Mouse (Mus musculus) midbrain, embryonic 14.5 days (tissue): Measurements from ENCODE around the gene Etnk1. TPM values are rescaled to one million over a fixed set of nuclear protein-coding genes. Genes with fewer than 3 reads are reported as not detected.
A peak's percentile ranks its signal among the peaks of the same experiment; 100 is the strongest.

Experiments
- ATAC-seq: fragments of 200-750 bp; cut with Nextera tagmentation; 2 replicates; pipeline ENCODE4 v1.8.0; 2017; ENCODE audit warnings: moderate number of reproducible peaks, moderate library complexity; ENCODE audit not compliant: low FRiP score, low TSS enrichment
- DNase-seq: peaks from one replicate; pipeline ENCODE4 v3.0.0-alpha.2; 2015
- H3K27ac ChIP-seq: fragments of 300-500 bp; sonication (generic); replicated peaks from 2 replicates; pipeline ENCODE4 v1.5.1; 2014; ENCODE audit warnings: mild to moderate bottlenecking, low read depth, low read length, moderate library complexity
- H3K27me3 ChIP-seq: fragments of 300-500 bp; sonication (generic); 2 replicates; pipeline ENCODE4 v1.6.1; 2014; ENCODE audit warnings: low read length, control low read depth, mixed read lengths; ENCODE audit not compliant: control insufficient read depth, insufficient read depth
- H3K36me3 ChIP-seq: fragments of 300-500 bp; sonication (generic); 2 replicates; pipeline ENCODE4 v1.6.1; 2014; ENCODE audit warnings: low read length, control low read depth; ENCODE audit not compliant: control insufficient read depth, insufficient read depth
- H3K4me1 ChIP-seq: fragments of 300-500 bp; sonication (generic); 2 replicates; pipeline ENCODE4 v1.6.1; 2014; ENCODE audit warnings: mild to moderate bottlenecking, antibody characterized with exemption, low read length, control low read depth; ENCODE audit not compliant: control insufficient read depth, insufficient read depth
- H3K4me2 ChIP-seq: fragments of 300-500 bp; sonication (generic); 2 replicates; pipeline ENCODE4 v1.6.1; 2014; ENCODE audit warnings: mild to moderate bottlenecking, low read length, moderate library complexity
- H3K4me3 ChIP-seq: fragments of 300-500 bp; sonication (generic); replicated peaks from 2 replicates; pipeline ENCODE4 v1.5.1; 2014; ENCODE audit warnings: low read depth, low read length
- H3K9ac ChIP-seq: fragments of 300-500 bp; sonication (generic); replicated peaks from 2 replicates; pipeline ENCODE4 v1.6.1; 2014; ENCODE audit warnings: mild to moderate bottlenecking, low read length, moderate library complexity
- H3K9me3 ChIP-seq: fragments of 300-500 bp; sonication (generic); 2 replicates; pipeline ENCODE4 v1.6.1; 2016; ENCODE audit warnings: low read length, control low read depth, mixed read lengths; ENCODE audit not compliant: control insufficient read depth
- WGBS: fragments of 180-500 bp; shearing (Covaris S2); extraction: QIAGEN DNeasy Blood & Tissue Kit; methylation state at CpG from one replicate; pipeline ENCODE4 v1.1.7; 2014; 5-methylcytosine and 5-hydroxymethylcytosine counted together
- polyA plus RNA-seq: library from polyadenylated mRNA; unstranded; fragments of >200 nt; fragmentation: Nextera tagmentation; extraction: Ambion mirVana; gene quantifications from 2 replicates; pipeline ENCODE4 v1.2.1, GENCODE M21; 2014

Etnk1 gene
- polyA plus RNA-seq, 1 experiment from 2014 or later: 62.0 TPM

- ATAC-seq: no peak
- WGBS: 84% methylated on average over 8 of the region's 8 CpGs
- H3K27ac ChIP-seq: no peak overlapping the region
- no peaks in the 10 kb centered on the region for H3K36me3 ChIP-seq
- H3K4me1 ChIP-seq: no peaks in the 10 kb centered on the region
- no peaks in the 10 kb centered on the region for H3K27me3 ChIP-seq
- H3K9me3 ChIP-seq: no peaks in the 10 kb centered on the region
- H3K9ac ChIP-seq: no peak overlapping the region
- no peak for DNase-seq
- no peak overlapping the region for H3K4me2 ChIP-seq
- no peak overlapping the region for H3K4me3 ChIP-seq
Observed at GRCm38 (mm10) chr6:143229906-143230305, 62.9 kb downstream of the Etnk1 start.

DNA sequence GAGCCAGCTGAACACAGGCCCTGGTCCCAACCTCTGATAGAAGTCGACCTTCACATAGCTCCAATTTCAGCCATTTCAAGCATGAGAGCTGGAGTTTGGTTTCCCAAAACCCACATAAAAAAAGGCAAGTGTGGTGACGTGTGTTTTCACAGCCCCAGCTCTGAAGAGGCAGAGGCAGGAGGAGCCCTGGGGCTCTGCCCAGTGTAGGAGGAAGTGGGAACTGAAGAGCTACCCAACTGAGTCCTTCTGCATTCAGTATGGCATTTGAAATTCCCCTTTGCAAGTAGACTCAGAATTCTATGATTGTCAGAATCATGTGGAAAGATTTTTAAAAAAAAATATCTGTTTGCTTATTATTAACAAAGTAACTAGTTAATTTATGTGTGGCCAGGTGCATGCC, 63.9 kb downstream of the Etnk1 start:
- no peaks in the 10 kb centered on the region for H3K36me3 ChIP-seq

DNA sequence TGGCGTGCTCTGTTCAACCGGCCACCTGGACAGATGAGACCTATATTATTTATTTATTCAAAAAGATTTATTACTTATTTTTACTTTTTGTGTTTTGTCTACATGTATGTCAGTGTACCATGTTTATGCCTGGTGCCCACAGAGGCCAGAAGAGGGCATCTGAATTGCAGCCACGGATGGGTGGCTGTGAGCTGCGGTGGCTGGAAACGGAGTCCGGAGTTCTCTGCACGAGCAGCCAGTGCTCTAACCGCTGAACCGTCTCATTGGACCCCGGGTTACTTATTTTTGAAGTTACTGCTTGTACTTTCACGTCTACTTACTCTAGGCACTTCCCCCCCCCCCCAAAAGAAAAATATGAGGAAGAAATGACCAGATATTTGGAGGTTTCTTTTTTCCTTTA, 65.7 kb downstream of the Etnk1 start:
- H3K27me3 ChIP-seq: no peaks in the 10 kb centered on the region
- no peak for ATAC-seq
- H3K27ac ChIP-seq: no peak overlapping the region
- no peaks in the 10 kb centered on the region for H3K4me1 ChIP-seq
- no peak overlapping the region for H3K4me3 ChIP-seq
- H3K36me3 ChIP-seq: no peaks in the 10 kb centered on the region
- 88% methylated on average over 11 of the region's 11 CpGs for WGBS
- no peak overlapping the region for H3K9ac ChIP-seq
- DNase-seq: no peak
- no peak overlapping the region for H3K4me2 ChIP-seq
- H3K9me3 ChIP-seq: no peaks in the 10 kb centered on the region

More for the DNA sequence above, 63.9 kb downstream of the Etnk1 start:
- Histone ChIP-seq H3K4me3 (no peak overlapping the region), H3K27me3 (no peaks in the 10 kb centered on the region), H3K9me3 (no peaks in the 10 kb centered on the region), H3K4me2 (no peak overlapping the region), H3K4me1 (no peaks in the 10 kb centered on the region), H3K27ac (no peak overlapping the region), H3K9ac (no peak overlapping the region)
- ATAC-seq (no peak), DNase-seq (no peak)
- 85% methylated on average over 2 of the region's 2 CpGs for WGBS

DNA sequence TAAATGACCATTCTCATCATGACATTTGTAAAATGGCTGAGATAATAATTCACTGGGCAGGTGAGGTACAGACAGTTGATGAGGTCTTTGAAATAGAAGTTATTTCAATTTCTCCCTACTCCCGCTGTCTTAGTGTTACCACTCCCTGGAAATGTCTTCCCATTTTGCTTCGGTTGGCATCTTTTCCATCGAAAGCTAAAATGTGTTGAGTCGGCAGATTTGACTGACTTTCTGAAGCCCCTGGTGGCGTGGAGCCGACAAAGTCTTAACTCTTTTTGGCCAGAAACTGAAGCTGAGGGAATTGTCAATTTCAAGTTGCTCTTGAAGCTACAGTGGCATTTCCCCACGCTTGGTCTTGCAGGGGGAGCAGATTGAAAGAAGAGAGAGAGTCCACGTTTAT, 67.8 kb downstream of the Etnk1 start:
- WGBS: 86% methylated on average over 8 of the region's 8 CpGs
- DNase-seq: no peak
- ATAC-seq: no peak
- Histone ChIP-seq H3K4me2 (no peak overlapping the region), H3K4me3 (no peak overlapping the region), H3K9me3 (no peaks in the 10 kb centered on the region), H3K36me3 (no peaks in the 10 kb centered on the region), H3K27ac (no peak overlapping the region), H3K4me1 (no peaks in the 10 kb centered on the region), H3K9ac (no peak overlapping the region), H3K27me3 (no peaks in the 10 kb centered on the region)

DNA sequence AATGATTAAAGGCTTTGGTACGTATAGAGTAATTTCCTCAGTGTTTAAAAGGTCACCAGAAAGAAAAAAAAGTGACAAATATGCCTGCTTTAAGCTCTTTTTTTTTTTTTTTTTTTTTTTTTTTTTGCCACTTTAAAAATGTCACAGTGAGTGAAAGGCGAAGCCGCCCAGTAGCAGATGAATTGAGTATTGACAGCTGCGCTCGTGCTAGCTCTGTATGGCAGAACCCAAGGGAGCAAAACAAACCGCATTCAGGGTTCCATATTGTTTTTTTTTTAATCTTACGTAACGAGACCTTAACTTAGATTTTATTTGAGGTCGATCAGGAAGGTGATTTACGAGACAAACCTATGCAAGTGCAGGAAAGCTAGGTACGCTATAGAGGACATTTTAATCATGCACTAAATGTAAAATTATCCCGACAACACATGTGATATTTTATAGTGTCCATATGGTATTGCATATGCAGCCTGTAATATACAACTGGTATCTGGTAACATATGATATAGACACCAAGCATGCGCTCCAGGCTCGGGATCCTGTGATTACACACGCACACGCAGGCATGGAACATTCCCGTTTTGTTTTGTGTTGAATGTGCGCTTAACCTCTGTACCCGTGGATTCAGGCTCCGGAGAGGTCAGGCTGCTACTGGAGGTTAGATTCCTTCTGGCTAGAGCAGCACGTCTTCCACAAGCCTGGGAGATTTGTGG, 72.5 kb downstream of the Etnk1 start:
- Histone ChIP-seq H3K27me3 (no peaks in the 10 kb centered on the region), H3K4me2 (no peak overlapping the region), H3K4me3 (no peak overlapping the region), H3K9me3 (no peaks in the 10 kb centered on the region), H3K36me3 (no peaks in the 10 kb centered on the region), H3K4me1 (no peaks in the 10 kb centered on the region), H3K9ac (no peak overlapping the region), H3K27ac (no peak overlapping the region)
- no peak for DNase-seq
- 75% methylated on average over 21 of the region's 21 CpGs for WGBS
- ATAC-seq: no peak

DNA sequence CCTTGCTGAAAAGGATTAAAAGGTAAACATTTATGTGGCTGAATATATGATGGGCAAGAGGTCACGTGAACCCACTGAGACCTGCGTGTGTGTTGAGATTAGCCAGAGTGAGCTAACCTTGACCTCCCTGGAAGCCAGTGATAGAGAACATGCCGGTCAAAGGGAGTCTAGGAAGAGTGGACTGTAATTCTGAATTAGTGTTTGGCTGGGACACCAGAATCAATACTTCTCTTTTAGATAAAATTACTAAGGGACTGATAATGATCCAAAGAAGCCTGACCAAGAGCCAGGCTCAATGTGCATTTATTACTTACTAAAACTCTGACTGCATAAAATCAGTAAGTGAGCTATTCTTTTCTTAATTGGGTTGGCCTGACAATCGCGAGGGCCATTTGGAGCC, 76.2 kb downstream of the Etnk1 start:
- Histone ChIP-seq H3K4me2 (no peak overlapping the region), H3K36me3 (no peaks in the 10 kb centered on the region), H3K27me3 (no peaks in the 10 kb centered on the region), H3K9me3 (no peaks in the 10 kb centered on the region), H3K27ac (no peak overlapping the region), H3K4me3 (no peak overlapping the region), H3K4me1 (no peaks in the 10 kb centered on the region), H3K9ac (no peak overlapping the region)
- ATAC-seq: no peak
- 83% methylated on average over 5 of the region's 5 CpGs for WGBS
- no peak for DNase-seq

GRCm38 (mm10) chr6:143257921-143258320, 90.9 kb downstream of the Etnk1 start:
- H3K27me3 ChIP-seq: no peaks in the 10 kb centered on the region
- peaks cover 25% of the 10 kb centered on the region for H3K4me1 ChIP-seq
- H3K9ac ChIP-seq: no peak overlapping the region
- no peaks in the 10 kb centered on the region for H3K36me3 ChIP-seq
- ATAC-seq (no peak), DNase-seq (no peak)
- H3K4me3 ChIP-seq: no peak overlapping the region
- WGBS: 69% methylated on average over 4 of the region's 4 CpGs
- H3K4me2 ChIP-seq: no peak overlapping the region
- H3K9me3 ChIP-seq: no peaks in the 10 kb centered on the region
- no peak overlapping the region for H3K27ac ChIP-seq

DNA sequence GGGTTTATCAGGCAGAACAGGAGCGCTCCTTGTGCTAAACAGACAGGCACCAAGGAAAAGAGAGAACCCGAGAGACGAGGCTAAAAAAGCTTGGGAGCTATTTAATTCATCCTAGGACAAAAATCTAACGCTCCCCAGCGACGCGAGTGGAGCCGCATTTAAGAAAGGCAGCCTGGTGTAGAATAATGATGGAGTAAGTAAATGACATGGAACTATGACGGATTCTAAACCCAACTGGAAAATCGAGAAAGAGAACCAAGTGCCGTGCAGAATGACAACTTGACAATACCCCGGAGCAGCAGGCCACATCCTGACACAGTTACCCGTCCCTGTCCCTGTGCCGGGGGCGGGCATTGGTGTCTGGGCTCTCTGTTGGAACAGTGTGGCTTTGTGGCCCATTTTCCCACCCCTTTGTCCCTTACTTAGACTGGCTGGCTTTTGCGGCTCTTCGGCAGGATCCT, 92.2 kb downstream of the Etnk1 start:
- Histone ChIP-seq H3K4me1 (peaks cover 25% of the 10 kb centered on the region), H3K4me3 (no peak overlapping the region), H3K9me3 (no peaks in the 10 kb centered on the region), H3K27ac (peak overlapping the region; percentile 39; the same call in 1 of the 2 replicates), H3K4me2 (peak overlapping the region; percentile 43), H3K36me3 (no peaks in the 10 kb centered on the region), H3K9ac (0 out of 2 replicates have a peak overlapping the region, but pooled peaks have one; percentile 13), H3K27me3 (no peaks in the 10 kb centered on the region)
- 9% methylated on average over 17 of the region's 17 CpGs for WGBS
- peak; percentile 68 for DNase-seq
- peak; percentile 71; the same call in 1 of the 2 replicates for ATAC-seq

DNA sequence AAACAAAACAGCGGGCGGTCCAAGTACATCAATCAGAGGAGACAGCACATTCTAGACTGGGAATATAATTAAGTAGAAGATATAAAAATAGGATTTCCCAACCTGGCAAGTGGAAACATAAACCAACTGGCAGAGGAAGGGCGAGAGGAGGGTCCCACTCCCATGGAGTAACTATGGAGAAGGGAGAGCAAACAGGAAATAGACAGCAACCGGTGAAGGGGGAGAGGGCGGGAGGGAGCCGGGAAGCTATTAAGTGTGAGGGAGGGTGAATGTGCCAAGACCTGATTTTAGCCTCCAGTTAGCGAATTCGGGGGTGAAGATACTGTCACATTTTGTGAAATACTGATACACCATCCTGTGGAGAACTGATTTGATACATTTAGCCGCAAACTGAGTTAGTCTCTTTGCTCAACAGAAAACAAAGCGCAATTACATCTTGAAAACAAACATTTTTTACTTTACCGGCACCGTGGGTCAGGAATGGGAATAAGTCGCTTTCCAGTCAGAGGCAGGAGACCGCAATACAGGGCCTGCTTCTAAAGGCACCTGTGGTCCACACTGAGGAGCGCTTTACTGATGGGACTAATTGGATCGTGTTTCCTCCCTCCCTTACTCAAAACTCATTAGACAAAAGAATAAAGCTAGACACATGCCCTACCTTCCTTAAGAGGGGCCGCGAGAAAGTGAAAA, 93.0 kb downstream of the Etnk1 start:
- H3K27ac ChIP-seq: no peak overlapping the region
- ATAC-seq (no peak), DNase-seq (peak; percentile 49)
- no peaks in the 10 kb centered on the region for H3K36me3 ChIP-seq
- peak overlapping the region; percentile 43 for H3K4me2 ChIP-seq
- 52% methylated on average over 18 of the region's 18 CpGs for WGBS
- no peak overlapping the region for H3K4me3 ChIP-seq
- H3K4me1 ChIP-seq: peaks cover 25% of the 10 kb centered on the region
- H3K27me3 ChIP-seq: no peaks in the 10 kb centered on the region
- H3K9ac ChIP-seq: no peak overlapping the region
- no peaks in the 10 kb centered on the region for H3K9me3 ChIP-seq
